Mouse (Mus musculus) gonadal fat pad, adult 2 months (tissue): Measurements from ENCODE around the gene Bfsp1. TPM values are rescaled to one million over a fixed set of nuclear protein-coding genes. Genes with fewer than 3 reads are reported as not detected.
A peak's percentile ranks its signal among the peaks of the same experiment; 100 is the strongest.

Experiments used
- DNase-seq: peaks from one replicate; pipeline ENCODE4 v3.0.0-alpha.2; 2012; ENCODE audit warnings: low read depth
- polyA plus RNA-seq: library from polyadenylated mRNA; depleted of rRNA; stranded (reverse); fragments of >200 nt; gene quantifications from 2 replicates; pipeline ENCODE4 v1.2.3, GENCODE M21; 2012; rRNA removed

Gene Bfsp1
- 0.95 and 1.2 TPM in 2 replicates for polyA plus RNA-seq

DNA sequence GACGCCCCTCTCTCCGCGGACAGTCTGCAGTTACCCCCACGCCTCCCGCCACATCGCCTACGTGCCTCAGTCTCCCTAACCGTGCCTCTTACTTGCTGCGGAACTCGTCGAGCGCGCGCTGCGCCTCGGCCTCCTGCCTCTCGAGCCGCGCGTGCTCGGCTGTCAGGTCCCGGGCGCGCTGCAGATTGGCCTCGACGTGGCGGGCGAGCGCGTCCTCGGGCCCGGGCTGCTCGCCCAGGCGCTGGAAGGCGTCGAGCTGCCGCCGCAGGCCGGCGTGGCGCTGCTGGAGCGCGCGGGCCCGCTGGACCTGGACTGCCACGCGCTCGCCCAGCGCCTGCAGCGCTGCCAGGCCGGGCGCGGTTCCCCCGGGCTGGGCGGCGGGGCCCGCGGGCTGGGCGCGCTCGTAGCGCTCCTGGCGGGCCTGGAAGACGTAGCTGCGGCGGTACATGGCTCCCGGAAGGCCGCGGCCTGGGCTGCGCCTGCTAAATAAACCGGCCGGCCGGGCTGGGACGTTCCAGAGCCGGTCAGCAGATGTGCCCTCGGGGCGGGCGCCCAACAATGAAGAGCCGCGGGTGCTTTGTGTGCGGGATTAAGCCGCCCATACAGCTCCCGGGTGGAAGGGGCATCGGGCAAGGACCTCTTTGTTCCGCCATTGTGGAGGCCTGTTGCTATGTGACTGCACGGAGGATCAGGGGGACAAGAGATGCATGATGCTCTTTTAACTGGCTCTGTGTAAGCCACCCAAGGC, at the start of gene Bfsp1:
Bfsp1 (minus strand) TSS at position 690 of the 748 bp plus-strand sequence.
- DNase-seq: no peak

DNA sequence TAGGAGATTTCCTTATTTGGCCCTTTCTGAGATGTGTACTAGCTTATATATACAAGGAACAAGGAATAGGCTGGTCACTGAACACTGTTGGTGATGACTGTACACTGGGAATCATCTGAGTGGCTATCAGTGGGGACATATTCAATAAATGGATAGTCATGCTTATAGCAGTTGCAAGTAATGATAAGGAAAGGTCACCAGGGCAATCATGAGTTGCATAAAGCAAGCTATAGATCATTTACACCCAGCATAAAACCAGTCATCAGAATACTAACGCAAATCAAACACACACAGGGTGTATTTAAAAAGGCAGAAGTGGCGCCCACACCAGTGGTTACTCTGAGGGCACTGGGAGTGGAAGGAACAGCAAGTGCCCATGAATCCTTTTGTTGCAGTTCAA, 49.2 kb upstream of the Bfsp1 start:
- no peak for DNase-seq

DNA sequence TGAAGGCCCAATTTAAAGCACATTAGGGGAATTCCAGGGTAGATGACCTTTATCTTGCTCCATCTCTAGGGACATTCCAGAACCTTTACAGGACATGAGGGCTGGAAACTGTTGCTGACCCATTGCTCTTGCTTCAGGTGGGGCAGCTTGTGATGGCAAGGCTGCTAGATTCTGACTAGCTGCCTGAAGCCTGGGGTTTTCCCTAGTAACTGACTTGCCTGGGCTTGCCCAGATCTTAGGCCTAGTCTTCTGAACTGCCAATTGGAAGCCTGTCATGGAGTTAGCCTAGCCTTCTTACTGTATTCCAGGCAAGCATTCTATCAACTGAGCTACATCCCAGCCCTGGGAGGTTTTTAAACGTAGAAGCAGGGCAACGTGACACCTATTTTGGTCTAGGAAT, 46.3 kb upstream of the Bfsp1 start:
- no peak for DNase-seq

DNA sequence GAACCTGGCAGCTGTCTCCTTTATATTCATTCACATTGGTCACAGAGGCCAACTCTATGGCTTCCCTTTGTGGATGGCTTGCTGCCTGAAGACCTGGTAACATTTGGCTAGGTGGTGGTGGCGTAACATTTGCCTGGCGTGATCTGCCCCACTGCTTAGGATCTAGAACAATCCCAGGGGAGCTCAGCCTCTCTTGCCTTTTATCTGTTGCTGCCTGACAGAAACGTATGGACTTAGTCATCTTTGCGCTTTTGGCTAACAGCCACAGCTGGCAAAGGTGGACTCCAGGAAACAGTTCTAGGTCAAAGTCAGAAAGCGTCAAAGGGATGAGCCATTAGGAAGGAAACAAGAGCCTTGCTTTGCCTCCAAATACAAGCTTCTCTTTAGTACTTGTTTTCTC, 41.9 kb upstream of the Bfsp1 start:
- no peak for DNase-seq

DNA sequence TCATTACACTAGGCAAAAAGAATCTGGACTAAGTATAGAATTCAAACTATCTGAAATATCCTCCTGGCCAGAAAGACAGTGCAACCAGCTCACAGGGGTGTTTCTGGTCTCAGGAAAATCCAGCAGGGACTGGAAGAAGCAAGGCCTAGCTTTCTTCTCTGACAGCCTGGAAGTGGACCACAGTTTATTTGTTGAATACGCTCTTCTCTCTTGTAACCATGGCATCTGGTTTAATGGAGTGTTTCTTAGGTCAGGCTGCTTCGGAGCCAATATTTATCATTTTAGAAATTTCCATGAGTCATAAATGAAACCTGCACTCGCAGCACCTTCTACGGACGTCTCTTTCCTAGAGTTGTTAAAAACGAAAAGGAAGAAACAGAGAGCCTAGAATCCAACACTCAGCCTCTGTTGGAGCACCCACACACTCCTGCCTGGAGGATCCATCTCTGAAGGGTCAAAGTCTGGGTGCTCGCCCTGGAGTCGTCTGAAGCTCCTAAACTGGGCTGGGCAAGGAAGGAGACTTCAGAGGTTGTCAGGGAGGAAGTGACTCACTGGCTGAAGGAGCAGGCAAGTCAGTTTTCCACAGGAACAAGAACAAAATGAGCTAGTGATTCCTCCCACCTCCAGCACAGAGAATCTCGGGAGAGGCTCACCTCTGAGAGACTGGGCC, 40.5 kb upstream of the Bfsp1 start:
- no peak for DNase-seq

DNA sequence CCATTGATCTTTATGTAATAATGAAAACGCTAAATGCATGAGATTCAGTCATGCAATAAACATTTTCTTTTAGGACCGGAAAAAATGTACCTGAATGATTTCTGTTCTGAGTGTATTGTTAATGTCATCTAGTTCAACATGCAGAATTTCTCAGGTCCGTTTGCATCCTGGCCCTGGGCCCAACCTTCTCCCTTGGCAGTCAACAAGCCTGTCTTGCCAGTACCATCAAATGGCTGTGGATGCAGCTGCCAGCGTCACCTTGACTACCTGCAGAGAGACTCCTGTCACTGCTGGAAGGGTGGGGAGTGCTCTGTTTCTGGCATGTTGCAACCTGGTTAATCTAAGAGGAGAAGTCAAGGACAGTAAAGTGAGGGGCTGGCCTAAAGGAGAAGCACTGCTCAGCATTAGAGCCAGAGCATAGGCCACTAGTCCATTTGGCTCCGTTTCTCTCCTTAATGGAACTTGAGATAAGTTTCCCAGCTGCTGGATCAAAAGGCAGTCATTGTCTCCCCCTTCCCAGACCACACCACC, 37.9 kb upstream of the Bfsp1 start:
- DNase-seq: no peak

DNA sequence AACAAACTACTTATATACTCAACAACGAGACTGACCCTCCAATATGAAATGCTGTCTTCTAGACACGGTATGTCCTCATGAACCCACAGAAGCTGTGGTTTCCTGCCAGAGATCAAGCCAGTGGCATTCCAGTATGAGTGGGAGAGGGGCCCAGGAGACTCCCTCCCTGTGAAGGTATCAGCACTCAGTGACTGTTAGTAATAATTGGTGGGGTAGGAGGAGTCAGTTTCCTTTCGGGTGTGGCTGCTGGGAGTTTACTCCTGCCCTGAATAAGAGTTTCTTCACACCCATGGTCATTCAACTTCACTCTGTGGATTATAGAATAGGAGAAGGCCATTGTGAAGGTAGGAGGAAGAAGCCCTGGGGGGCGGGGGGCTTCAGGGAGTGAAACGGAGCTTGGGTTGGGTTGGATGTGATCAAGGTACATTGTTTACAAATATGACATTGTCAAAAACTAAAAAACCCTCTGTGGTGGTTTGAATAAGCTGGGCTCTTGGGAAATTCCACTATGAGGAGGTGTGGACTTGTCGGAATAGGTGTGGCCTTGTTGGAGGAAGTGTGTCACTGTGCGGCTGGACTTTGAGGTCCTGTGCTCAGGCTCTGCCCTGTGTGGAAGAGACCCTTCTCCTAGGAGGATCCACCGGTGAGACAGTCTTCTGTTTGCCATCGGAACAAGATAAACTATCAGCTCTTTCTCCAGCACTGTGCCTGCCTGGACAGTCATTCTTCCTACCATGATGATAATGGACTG, 36.7 kb upstream of the Bfsp1 start:
- DNase-seq: no peak

DNA sequence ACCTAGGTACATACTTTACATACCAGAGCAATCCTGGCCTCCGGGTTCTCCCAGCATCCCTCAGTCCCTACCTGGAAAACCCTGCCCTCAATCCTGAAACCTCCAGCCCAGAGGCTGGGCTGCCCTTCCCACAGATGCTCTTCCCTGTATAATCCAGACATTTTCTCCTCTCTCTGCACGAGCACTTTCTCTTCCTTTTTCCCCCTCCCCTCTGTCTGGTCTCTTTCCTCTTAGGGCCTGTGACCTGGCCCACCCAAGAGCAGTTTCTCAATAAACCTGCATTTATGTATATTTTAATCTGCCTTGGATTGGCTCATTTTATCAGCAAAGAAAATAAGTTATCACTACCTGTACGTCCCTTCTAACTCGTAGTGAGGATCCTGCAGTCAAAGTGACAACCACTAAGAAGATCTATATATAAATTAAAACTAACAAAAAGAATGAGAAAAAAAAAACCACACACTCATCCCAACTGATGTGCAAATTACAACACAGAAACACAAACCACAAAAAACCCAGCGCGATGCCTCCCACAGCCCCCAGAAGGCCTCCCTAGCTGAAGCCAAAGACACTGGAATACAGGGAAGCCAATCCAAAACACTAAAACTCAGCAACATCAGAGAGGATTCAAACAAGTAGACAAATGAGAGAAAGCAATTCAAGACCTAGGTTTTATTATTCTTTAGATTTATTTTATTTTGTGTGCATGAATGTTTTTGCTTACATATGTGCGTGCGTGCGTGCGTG, 28.5 kb upstream of the Bfsp1 start:
- DNase-seq: no peak

DNA sequence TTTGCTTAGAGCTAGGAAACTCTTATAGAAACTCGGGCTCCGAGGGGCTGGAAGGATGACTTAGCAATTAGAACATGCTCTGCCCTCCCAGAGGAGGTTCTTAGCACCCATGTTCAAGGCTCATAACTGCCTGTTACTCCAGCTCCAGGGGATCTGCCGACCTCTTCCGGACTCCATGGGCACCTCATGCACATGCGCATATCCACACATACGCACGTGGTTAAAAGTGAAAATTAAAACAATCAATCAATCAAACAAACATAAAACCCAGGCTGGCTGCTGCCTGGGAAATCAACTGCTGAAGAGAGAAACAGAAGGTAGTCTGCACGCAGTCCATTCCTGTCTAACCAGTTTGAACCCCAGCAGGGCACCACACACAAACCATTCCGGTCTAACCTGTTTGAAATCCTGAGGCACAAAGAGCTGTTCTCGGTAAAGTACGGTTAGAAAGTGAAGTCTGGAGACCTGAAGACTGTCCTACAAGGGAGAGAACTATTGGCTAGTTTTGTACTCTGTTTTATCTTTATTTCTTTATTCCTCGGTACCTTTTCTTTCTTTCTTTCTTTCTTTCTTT, 27.0 kb upstream of the Bfsp1 start:
- DNase-seq: peak; percentile 91

DNA sequence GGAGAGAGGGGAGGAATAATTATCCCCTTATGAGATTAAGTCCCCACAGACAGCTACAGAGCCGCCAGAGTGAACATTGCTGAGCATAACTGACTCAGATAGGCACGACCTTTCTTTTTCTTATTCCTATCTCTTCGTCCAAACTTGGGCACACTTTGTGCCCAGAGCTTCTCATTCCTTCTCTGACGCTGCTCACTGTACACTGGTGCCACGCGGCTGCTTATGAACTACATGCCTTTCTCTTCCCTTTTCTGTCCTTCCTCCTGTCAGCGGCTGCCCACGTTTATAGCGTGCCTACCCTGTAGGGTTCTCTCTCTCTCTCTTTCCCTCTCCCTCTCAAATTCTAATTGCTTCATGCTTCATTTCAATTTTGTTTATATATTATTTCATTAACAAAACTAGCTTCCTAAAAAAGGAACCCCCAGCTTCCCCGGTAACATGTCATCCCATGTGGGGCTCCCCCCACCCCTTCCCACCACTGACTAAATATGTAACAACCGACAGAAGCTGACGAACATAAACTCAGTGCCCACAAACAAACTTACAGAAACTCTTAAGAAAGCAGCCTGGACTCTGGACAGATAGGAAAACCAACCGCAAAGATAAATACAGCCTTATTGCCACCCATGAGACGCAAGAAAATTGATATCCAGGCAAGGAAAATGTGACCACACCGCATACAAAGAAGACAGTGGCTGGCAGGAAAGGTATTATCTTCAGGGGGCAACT, 26.3 kb upstream of the Bfsp1 start:
- DNase-seq: no peak

DNA sequence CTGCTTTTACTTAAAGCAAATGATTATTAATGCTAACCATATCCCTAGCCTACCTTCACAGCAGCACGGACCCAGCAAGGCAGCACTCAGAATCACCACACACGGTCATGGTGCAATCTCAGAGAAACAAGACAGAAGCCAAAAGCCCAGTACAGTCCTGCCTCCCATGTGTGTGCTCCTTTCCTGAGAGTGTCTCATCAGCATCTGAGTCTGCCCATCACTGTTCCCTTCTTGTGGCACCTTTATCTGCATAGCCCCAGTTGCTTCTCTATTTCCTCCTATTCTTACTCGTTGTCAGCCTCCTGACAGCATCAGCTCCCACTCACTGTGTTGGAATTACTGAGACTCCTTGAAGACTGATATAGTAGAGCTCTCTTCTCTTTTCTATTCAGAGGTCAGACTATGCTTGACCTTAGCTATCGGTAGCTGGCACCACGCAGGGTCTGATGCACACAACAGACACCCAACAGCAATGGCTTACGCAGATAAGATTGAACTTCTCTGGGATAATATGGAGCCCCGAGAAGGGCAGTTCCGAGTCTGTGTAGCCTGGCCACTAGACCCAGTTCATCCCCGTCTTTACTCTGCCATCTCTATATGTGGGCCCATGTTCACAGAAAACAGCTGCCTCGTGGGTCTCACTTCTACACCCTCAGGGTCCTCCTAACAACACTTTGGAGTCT, 19.8 kb upstream of the Bfsp1 start:
- no peak for DNase-seq

DNA sequence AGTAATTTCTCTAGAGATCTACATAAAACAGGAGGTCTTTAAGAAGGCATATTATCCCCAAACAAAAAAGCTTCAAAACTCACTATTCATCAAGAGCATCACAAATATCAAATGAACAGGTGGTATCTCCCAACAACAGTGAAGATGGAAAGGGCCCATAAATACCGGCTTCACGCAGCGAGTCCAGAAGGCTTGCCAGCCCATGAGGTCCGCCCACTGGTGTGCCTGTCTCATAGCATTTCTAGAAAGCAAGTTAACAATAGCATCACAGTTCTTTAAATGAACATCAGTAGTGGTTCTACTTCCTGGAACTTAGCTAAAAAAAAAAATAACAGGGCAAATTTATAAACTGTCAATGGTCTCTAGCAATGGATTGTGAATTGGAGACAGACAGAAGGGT, 19.0 kb upstream of the Bfsp1 start:
- DNase-seq: no peak

DNA sequence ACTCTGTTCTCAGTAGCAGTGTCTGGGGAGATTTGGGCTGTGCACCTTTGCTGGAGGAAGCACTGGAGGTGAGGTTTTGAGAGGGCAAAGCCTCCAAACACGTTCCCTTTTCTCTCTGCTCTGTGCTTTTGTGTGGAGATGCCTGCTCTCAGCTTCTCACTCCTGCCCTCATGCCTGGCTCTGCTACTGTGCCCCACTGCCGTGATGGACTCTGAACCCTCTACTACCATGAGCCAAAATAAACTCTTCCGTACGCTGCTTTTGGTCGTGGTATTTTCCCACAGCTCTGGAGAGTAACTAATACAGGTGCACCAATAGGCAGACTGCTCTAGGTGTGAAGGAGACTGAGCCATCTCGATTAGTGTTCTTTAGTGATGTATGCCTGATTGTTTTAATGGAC, 16.3 kb upstream of the Bfsp1 start:
- no peak for DNase-seq

DNA sequence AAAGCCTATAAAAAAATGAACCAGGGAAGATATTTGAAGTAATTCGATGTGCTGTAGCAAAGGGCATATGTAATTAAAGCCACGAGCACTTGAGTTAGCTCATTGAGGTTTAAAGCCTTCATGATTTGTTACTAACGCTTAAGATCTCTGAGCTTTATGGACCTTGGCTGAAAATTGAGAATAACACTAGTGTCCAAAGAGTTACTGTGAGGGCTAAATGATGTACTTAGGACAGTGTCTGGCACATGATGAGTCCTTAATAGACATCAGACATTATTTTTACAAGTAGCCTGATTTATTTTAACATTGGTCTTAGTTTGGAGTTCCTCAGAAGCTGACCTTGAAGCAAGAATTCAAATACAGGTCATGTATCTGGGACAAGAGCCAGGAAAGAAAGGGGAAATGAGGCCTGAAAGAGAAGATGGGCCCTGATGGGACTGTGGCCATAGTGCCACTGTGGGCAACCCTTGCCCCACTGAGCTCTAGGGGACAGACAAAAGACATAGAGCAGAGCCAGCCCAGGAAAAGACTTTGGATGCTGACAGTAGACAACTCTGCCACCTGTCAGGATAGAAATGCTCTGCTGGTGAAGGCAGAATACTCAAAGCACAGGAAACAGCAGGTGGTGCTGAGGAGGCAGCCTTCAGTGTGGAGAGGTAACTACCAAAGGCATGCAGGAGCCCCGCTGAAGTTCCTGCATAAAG, 14.1 kb upstream of the Bfsp1 start:
- DNase-seq: no peak

DNA sequence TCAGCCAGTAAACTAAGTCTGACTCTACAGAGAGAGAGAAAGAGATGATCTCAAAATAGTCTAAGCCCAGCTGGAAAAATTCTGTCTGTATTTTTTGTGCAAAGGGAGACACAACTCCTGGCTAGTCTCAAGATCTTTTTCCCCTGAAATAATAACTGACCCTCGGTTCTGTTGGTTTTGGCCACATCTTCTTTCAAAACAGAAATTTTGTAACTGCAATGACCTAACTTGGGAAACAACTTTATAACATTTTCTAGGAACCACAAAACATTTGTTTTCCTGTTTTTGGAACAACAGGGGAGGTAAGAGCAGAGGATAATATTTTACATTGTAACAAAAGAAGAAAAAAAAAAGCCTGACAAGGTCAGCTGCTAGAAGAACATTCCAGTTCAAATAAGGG, 13.1 kb upstream of the Bfsp1 start:
- no peak for DNase-seq

DNA sequence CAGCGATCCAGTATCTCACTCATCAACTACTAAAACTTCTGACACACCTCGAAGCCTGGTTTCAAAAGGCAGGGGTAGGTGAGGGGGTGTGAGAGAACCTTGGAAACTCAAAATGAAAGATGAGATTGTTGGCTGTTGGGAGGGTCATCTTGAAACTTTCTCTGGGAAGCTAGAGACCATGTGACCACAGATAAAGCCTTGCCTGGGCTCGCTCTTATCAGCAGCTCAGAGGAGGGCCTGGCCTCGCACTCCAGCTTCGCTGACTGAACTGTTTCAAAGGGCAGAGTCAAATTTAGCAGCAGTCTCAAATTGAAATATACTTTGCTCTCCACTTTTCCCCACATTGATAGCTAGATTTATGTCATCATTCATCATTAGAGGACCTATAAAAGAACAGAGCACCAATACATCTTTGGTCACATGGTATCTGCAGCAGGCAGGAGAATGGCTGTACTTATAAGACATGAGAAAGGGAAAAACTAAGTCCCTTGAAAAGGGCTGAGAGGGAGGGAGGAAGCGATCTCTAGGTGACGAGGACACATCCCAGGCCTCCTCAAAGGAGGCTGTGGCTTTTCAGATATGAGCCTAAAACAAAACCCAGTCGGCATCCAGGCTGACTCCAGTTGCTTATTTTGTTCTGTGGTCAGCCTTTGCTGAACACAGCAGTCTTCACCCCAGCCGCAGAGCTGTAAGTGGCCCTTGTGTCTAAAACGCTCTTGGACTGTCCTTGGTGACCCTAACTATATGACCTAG, 8.1 kb upstream of the Bfsp1 start:
- no peak for DNase-seq

DNA sequence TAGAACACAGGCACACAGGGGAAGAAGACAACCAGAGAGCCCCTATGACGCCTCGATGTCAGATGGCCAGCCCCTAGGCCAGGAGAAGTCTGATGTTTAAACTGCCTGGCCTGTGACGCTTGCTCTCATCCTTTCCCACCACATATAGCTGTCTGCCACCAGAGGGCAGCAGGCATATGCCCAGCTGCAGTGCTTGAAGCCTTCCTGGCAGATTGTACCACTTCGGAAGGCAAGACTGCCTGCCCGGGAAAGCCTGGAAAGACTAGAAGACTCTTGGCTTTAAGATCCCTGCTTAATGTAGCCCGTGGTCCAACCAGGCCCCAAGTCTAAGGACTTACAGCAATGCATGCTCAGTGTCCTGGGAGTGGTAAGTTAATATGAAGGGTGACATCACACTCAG, 4.4 kb upstream of the Bfsp1 start:
- DNase-seq: no peak

DNA sequence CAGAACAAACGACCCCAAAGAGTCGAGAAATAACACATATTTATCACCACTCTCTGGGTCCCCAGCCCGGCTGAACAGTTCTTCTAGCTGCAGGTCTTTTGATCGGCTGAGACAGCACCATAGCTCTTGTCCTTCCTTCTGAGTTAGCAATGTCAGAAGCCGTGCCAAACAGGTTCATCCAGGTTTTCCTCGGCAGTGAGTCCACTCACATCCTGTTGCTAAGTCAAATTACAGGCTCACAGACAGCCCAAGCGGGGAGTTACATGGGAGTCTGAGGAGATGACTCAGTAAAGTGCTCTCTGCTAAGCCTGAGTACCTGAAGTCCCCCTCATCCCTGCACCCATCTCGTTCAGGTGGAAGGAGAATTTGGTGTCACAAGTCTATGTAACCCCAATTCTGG, 1.6 kb upstream of the Bfsp1 start:
- no peak for DNase-seq

DNA sequence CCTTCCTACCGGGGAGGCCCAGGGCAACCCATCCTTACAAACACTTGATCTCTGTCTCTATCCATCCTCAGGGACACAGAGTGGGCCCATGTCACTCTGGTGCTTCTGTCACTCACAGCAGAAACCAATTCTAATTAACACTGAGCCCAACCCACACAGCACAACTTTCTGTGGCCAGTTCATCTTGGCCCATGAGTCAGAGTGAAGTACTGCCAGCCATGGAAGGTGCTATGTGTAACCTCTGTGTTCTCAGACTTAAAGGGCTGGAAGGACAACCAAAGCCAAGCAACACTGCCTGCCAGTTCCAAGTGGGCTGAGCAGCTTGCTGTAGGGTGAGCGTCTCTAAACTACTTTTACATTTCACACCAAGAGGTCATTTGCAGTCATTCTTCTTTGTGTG, 3.8 kb downstream of the Bfsp1 start:
- no peak for DNase-seq
